ENCODE assay signal across 8 mouse cellular contexts in the genomic region with DNA sequence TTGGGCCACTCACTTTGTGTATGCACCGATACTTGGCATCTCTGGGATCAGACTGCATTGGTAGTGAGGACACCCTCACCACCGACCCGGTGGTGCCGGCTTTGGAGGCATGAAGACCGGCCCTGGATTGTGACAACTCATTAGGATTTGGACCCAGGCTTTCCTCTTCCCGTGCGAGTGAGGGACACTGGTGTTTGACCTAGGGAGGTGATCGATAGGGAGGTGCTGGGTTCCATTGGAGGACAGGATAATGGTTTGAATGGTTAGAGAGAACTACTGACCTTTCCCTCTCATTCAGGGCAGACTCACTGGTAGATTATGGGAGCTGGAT. TPM values are rescaled to one million over a fixed set of nuclear protein-coding genes. Genes with fewer than 3 reads are reported as not detected.
DNase-seq lines count a peak whose midpoint lies in the region; ATAC-seq and TF ChIP-seq lines count a peak whose summit lies in the region.

No protein-coding gene starts in this region.

- peak; percentile 41; the same call in 1 of the 2 replicates for ATAC-seq in cerebellum, adult (ENCODE audit: insufficient number of reproducible peaks, low FRiP score, low TSS enrichment)
- no peak for ATAC-seq in lung, postnatal 0 days
- ATAC-seq in limb, embryonic 11.5 days (ENCODE audit: insufficient number of reproducible peaks, low FRiP score, low TSS enrichment, low read depth) = no peak

- no peaks in the 10 kb centered on the region for H3K27me3 ChIP-seq in lung, postnatal 0 days (replicated peaks; ENCODE audit: insufficient read depth, low read length)
- H3K27me3 ChIP-seq in limb, embryonic 11.5 days (ENCODE audit: control insufficient read depth, insufficient read depth, low read length) = no peaks in the 10 kb centered on the region
- H3K27me3 ChIP-seq in small intestine, adult 2 months (ENCODE audit: control insufficient read depth, insufficient read depth, low read length) = no peaks in the 10 kb centered on the region

- TF ChIP-seq POLR2A in small intestine, adult 2 months (IDR thresholded peaks at IDR 0.05; ENCODE audit: low read depth, low read length) = 0 out of 2 replicates have a peak, but pooled peaks have one; percentile 32

- no peaks in the 10 kb centered on the region for H3K9me3 ChIP-seq in lung, postnatal 0 days (ENCODE audit: low read length)
- H3K9me3 ChIP-seq in limb, embryonic 11.5 days (ENCODE audit: control insufficient read depth, low read length) = no peaks in the 10 kb centered on the region

- TF ChIP-seq EP300 in lung, postnatal 0 days (IDR thresholded peaks at IDR 0.05) = no peak

- no peak for DNase-seq in cerebellum, adult 9-11 months
- no peak for DNase-seq in lung, postnatal 0 days (ENCODE audit: low spot score)
- no peak for DNase-seq in lung, postnatal 36 days
- DNase-seq in limb, embryonic 11.5 days (ENCODE audit: low spot score) = no peak
- DNase-seq in layer of hippocampus, adult 9-10 months (ENCODE audit: low spot score) = no peak
- DNase-seq in thymus, postnatal 36 days = no peak

- TF ChIP-seq CTCF in lung, postnatal 0 days (IDR thresholded peaks at IDR 0.05) = peak; percentile 1; the same call in 1 of the 2 replicates
- TF ChIP-seq CTCF in small intestine, adult 2 months (IDR thresholded peaks at IDR 0.05; ENCODE audit: extremely low read depth, insufficient read length, insufficient replicate concordance, low read depth, low read length) = no peak

- H3K4me1 ChIP-seq in lung, postnatal 0 days (ENCODE audit: insufficient read depth, low read depth, low read length) = peaks cover 18% of the 10 kb centered on the region
- H3K4me1 ChIP-seq in limb, embryonic 11.5 days (ENCODE audit: control insufficient read depth, insufficient read depth, low read length) = peaks cover 10% of the 10 kb centered on the region
- H3K4me1 ChIP-seq in small intestine, adult 2 months (ENCODE audit: control insufficient read depth, insufficient read depth, insufficient read length, low read length) = peaks cover 23% of the 10 kb centered on the region; the same call in 1 of the 2 replicates

- peak overlapping the region; percentile 88 for H3K4me2 ChIP-seq in lung, postnatal 0 days (replicated peaks; ENCODE audit: low read depth, low read length)
- peak overlapping the region; percentile 77 for H3K4me2 ChIP-seq in limb, embryonic 11.5 days (ENCODE audit: low read depth, severe bottlenecking)

- H3K27ac ChIP-seq in lung, postnatal 0 days (ENCODE audit: low read length) = peak overlapping the region; percentile 94
- H3K27ac ChIP-seq in limb, embryonic 11.5 days (replicated peaks; ENCODE audit: low read depth, low read length) = no peak overlapping the region
- H3K27ac ChIP-seq in small intestine, adult 2 months (ENCODE audit: insufficient read depth, low read depth, low read length) = peak overlapping the region; percentile 90

- peak overlapping the region; percentile 91 for H3K9ac ChIP-seq in lung, postnatal 0 days (replicated peaks; ENCODE audit: low read depth)
- H3K9ac ChIP-seq in limb, embryonic 11.5 days (ENCODE audit: low read length) = peak overlapping the region; percentile 84

- H3K36me3 ChIP-seq in lung, postnatal 0 days (ENCODE audit: insufficient read depth, low read length) = no peaks in the 10 kb centered on the region
- no peaks in the 10 kb centered on the region for H3K36me3 ChIP-seq in limb, embryonic 11.5 days (ENCODE audit: control insufficient read depth, insufficient read depth, low read length)
- H3K36me3 ChIP-seq in small intestine, adult 2 months (ENCODE audit: control insufficient read depth, insufficient read depth, low read length) = peaks cover 5% of the 10 kb centered on the region

- WGBS in lung, postnatal 0 days = 1% methylated on average over 8 of the region's 8 CpGs
- 1% methylated on average over 8 of the region's 8 CpGs for WGBS in limb, embryonic 11.5 days
- WGBS in small intestine, adult 2 months = 5% methylated on average over 8 of the region's 8 CpGs

- peak overlapping the region; percentile 76 for H3K4me3 ChIP-seq in lung, postnatal 0 days (ENCODE audit: low read depth, low read length)
- H3K4me3 ChIP-seq in limb, embryonic 11.5 days (ENCODE audit: low read depth, low read length) = peak overlapping the region; percentile 85
- peak overlapping the region; percentile 87 for H3K4me3 ChIP-seq in small intestine, adult 2 months (ENCODE audit: low read depth, low read length)

RNA-seq across cellular contexts. Expression of a gene that starts 0.6 kb away (rescaled TPM):
- polyA plus RNA-seq in lung, postnatal 0 days (2015; fragmentation: Nextera tagmentation; extraction: Ambion mirVana) = 75.6 and 76.7 TPM in 2 replicates
- 79.3 and 79.6 TPM in 2 replicates for polyA plus RNA-seq in limb, embryonic 11.5 days (2014; fragmentation: Nextera tagmentation; extraction: Ambion mirVana)
- 81.9 and 164 TPM in 2 replicates for polyA plus RNA-seq in small intestine, adult 2 months (2012; rRNA removed)

RNA-seq across cellular contexts. Expression of a gene that starts 6.5 kb away (rescaled TPM):
- polyA plus RNA-seq in lung, postnatal 0 days (2015; fragmentation: Nextera tagmentation; extraction: Ambion mirVana) = 33.7 and 39.5 TPM in 2 replicates
- 32.0 and 36.4 TPM in 2 replicates for polyA plus RNA-seq in limb, embryonic 11.5 days (2014; fragmentation: Nextera tagmentation; extraction: Ambion mirVana)
- polyA plus RNA-seq in small intestine, adult 2 months (2012; rRNA removed) = 21.0 and 37.1 TPM in 2 replicates

RNA-seq across cellular contexts. Expression of a gene that starts 51.4 kb away (rescaled TPM):
- polyA plus RNA-seq in lung, postnatal 0 days (2015; fragmentation: Nextera tagmentation; extraction: Ambion mirVana) = 2.2 and 2.4 TPM in 2 replicates
- 0.81 and 0.93 TPM in 2 replicates for polyA plus RNA-seq in limb, embryonic 11.5 days (2014; fragmentation: Nextera tagmentation; extraction: Ambion mirVana)
- polyA plus RNA-seq in small intestine, adult 2 months (2012; rRNA removed) = not detected in 2 replicates

RNA-seq across cellular contexts. Expression of a gene that starts 51.9 kb away (rescaled TPM):
- polyA plus RNA-seq in lung, postnatal 0 days (2015; fragmentation: Nextera tagmentation; extraction: Ambion mirVana) = 87.6 and 92.0 TPM in 2 replicates
- 163 and 172 TPM in 2 replicates for polyA plus RNA-seq in limb, embryonic 11.5 days (2014; fragmentation: Nextera tagmentation; extraction: Ambion mirVana)
- 23.7 and 42.6 TPM in 2 replicates for polyA plus RNA-seq in small intestine, adult 2 months (2012; rRNA removed)
